Mouse (Mus musculus) spleen, adult 2 months (tissue): ENCODE measurements around the gene Fam189b.

Experiments
- CTCF ChIP-seq: fragments of 200-500 bp; IDR thresholded peaks from 2 replicates; pipeline ENCODE4 v1.5.1; 2011; ENCODE audit warnings: mild to moderate bottlenecking, inconsistent platforms; ENCODE audit not compliant: insufficient read depth, insufficient read length, insufficient replicate concordance; ENCODE audit errors: extremely low read depth
- POLR2A ChIP-seq: fragments of 200-500 bp; IDR thresholded peaks from 2 replicates; pipeline ENCODE4 v1.6.1; 2011; ENCODE audit warnings: low read depth, low read length, inconsistent platforms

DNA sequence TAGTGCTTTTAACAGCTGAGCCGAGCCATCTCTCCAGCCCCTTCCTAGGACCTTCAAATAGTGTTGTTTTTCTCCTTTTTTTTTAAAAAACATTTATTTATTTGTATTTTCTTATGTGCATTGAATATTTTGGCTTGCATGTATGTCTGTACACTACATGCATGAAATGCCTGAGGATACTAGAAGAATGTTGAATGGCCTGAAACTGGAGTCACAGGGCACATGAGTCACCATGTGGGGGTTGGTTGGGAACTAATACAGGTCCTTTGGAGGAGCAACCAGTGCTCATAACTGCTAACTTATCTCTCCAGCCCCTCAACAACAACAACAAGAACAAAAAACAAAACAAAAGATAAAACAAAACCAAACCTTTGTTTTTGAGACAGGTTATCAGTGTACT is 19.8 kb upstream of the Fam189b start:
- TF ChIP-seq CTCF = no peak
- TF ChIP-seq POLR2A = no peak
